Mouse (Mus musculus) intestine, postnatal 0 days (tissue): Measurements from ENCODE around the gene Slc25a34. TPM values are rescaled to one million over a fixed set of nuclear protein-coding genes. Genes with fewer than 3 reads are reported as not detected.
A peak's percentile ranks its signal among the peaks of the same experiment; 100 is the strongest.

Source experiments
- ATAC-seq: fragments of 200-750 bp; cut with Nextera tagmentation; 2 replicates; pipeline ENCODE4 v1.8.0; 2017; ENCODE audit warnings: mild to moderate bottlenecking, moderate TSS enrichment, moderate library complexity
- H3K27ac ChIP-seq: fragments of 300-500 bp; sonication (generic); 2 replicates; pipeline ENCODE4 v1.5.1; 2014; ENCODE audit warnings: mild to moderate bottlenecking, low read depth, low read length, moderate library complexity
- H3K27me3 ChIP-seq: fragments of 300-500 bp; sonication (generic); replicated peaks from 2 replicates; pipeline ENCODE4 v1.6.1; 2014; ENCODE audit warnings: low read length, mixed read lengths; ENCODE audit not compliant: control insufficient read depth, insufficient read depth
- H3K36me3 ChIP-seq: fragments of 300-500 bp; sonication (generic); 2 replicates; pipeline ENCODE4 v1.6.1; 2014; ENCODE audit warnings: mild to moderate bottlenecking, moderate library complexity; ENCODE audit not compliant: control insufficient read depth, insufficient read depth
- H3K4me1 ChIP-seq: fragments of 300-500 bp; sonication (generic); replicated peaks from 2 replicates; pipeline ENCODE4 v1.6.1; 2014; ENCODE audit warnings: antibody characterized with exemption, low read length, mixed read lengths; ENCODE audit not compliant: control insufficient read depth, insufficient read depth
- H3K4me2 ChIP-seq: fragments of 300-500 bp; sonication (generic); replicated peaks from 2 replicates; pipeline ENCODE4 v1.6.1; 2014; ENCODE audit warnings: low read depth, mild to moderate bottlenecking, moderate library complexity
- H3K4me3 ChIP-seq: fragments of 300-500 bp; sonication (generic); 2 replicates; pipeline ENCODE4 v1.5.1; 2014; ENCODE audit warnings: low read depth, low read length
- H3K9ac ChIP-seq: fragments of 300-500 bp; sonication (generic); 2 replicates; pipeline ENCODE4 v1.6.1; 2014; ENCODE audit warnings: mild to moderate bottlenecking, low read depth, low read length
- H3K9me3 ChIP-seq: fragments of 300-500 bp; sonication (generic); 2 replicates; pipeline ENCODE4 v1.6.1; 2016; ENCODE audit warnings: mixed run types; ENCODE audit not compliant: control insufficient read depth
- CTCF ChIP-seq: sonication (generic); IDR thresholded peaks from 2 replicates; pipeline ENCODE4 v1.5.1; 2016; ENCODE audit warnings: low read depth, mild to moderate bottlenecking, control low read depth, antibody characterized with exemption, moderate library complexity
- WGBS: fragments of 180-500 bp; shearing (Covaris S2); extraction: QIAGEN DNeasy Blood & Tissue Kit; methylation state at CpG from one replicate; pipeline ENCODE4 v1.1.7; 2014; 5-methylcytosine and 5-hydroxymethylcytosine counted together
- polyA plus RNA-seq: library from polyadenylated mRNA; unstranded; fragments of >200 nt; fragmentation: Nextera tagmentation; extraction: Ambion mirVana; gene quantifications from 2 replicates; pipeline ENCODE4 v1.2.1, GENCODE M21; 2015

The Slc25a34 gene
- polyA plus RNA-seq, 1 experiment from 2014 or later, result 23.8 TPM

- ATAC-seq, result no peak
- no peaks in the 10 kb centered on the region for H3K27me3 ChIP-seq
Observed at GRCm38 (mm10) chr4:141603921-141604320, 19.7 kb downstream of the Slc25a34 start.

GRCm38 (mm10) chr4:141602523-141603223 is 20.9 kb downstream of the Slc25a34 start:
- Histone ChIP-seq H3K4me2 (no peak overlapping the region), H3K27ac (no peak overlapping the region; the same call in 1 of the 2 replicates), H3K36me3 (no peaks in the 10 kb centered on the region), H3K27me3 (no peaks in the 10 kb centered on the region), H3K9ac (no peak overlapping the region), H3K4me3 (no peak overlapping the region), H3K9me3 (no peaks in the 10 kb centered on the region), H3K4me1 (0 out of 2 replicates have a peak, but pooled peaks cover 10% of the 10 kb centered on the region)
- no peak for ATAC-seq
- 72% methylated on average over 11 of the region's 11 CpGs for WGBS
- peak; percentile 34 for TF ChIP-seq CTCF

More at GRCm38 (mm10) chr4:141603921-141604320, 19.7 kb downstream of the Slc25a34 start:
- H3K4me3 ChIP-seq, result no peak overlapping the region
- H3K27ac ChIP-seq, result peak overlapping the region; percentile 28; the same call in 1 of the 2 replicates
- H3K4me2 ChIP-seq, result no peak overlapping the region
- H3K36me3 ChIP-seq, result no peaks in the 10 kb centered on the region
- no peak for TF ChIP-seq CTCF
- no peak overlapping the region for H3K9ac ChIP-seq
- H3K9me3 ChIP-seq, result no peaks in the 10 kb centered on the region
- H3K4me1 ChIP-seq, result 0 out of 2 replicates have a peak, but pooled peaks cover 10% of the 10 kb centered on the region
- WGBS, result 68% methylated on average over 4 of the region's 4 CpGs

- Histone ChIP-seq H3K36me3 (no peaks in the 10 kb centered on the region), H3K4me2 (peak overlapping the region; percentile 97), H3K4me1 (0 out of 2 replicates have a peak, but pooled peaks cover 10% of the 10 kb centered on the region), H3K4me3 (peak overlapping the region; percentile 74), H3K27me3 (no peaks in the 10 kb centered on the region), H3K9me3 (no peaks in the 10 kb centered on the region), H3K27ac (peak overlapping the region; percentile 86), H3K9ac (peak overlapping the region; percentile 59)
- peak; percentile 59 for TF ChIP-seq CTCF
- 48% methylated on average over 12 of the region's 12 CpGs for WGBS
- peak; percentile 68 for ATAC-seq
Observed at GRCm38 (mm10) chr4:141601148-141601862, 22.3 kb downstream of the Slc25a34 start.

GRCm38 (mm10) chr4:141600364-141600763 is 23.3 kb downstream of the Slc25a34 start:
- ATAC-seq, result no peak
- no peak for TF ChIP-seq CTCF
- 0 out of 2 replicates have a peak, but pooled peaks cover 10% of the 10 kb centered on the region for H3K4me1 ChIP-seq
- H3K9ac ChIP-seq, result peak overlapping the region; percentile 69
- H3K27ac ChIP-seq, result peak overlapping the region; percentile 86
- 0 out of 2 replicates have a peak, but pooled peaks cover 3% of the 10 kb centered on the region for H3K36me3 ChIP-seq
- no peaks in the 10 kb centered on the region for H3K9me3 ChIP-seq
- H3K4me3 ChIP-seq, result peak overlapping the region; percentile 74
- H3K27me3 ChIP-seq, result no peaks in the 10 kb centered on the region
- 31% methylated on average over 6 of the region's 6 CpGs for WGBS
- peak overlapping the region; percentile 97 for H3K4me2 ChIP-seq

- H3K9me3 ChIP-seq, result no peaks in the 10 kb centered on the region
- H3K4me3 ChIP-seq, result peak overlapping the region; percentile 74
- 0 out of 2 replicates have a peak, but pooled peaks cover 9% of the 10 kb centered on the region for H3K4me1 ChIP-seq
- peak overlapping the region; percentile 69 for H3K9ac ChIP-seq
- H3K27ac ChIP-seq, result peak overlapping the region; percentile 86
- no peak for ATAC-seq
- H3K36me3 ChIP-seq, result peaks cover 12% of the 10 kb centered on the region
- no peaks in the 10 kb centered on the region for H3K27me3 ChIP-seq
- WGBS, result under 1% methylated on average over 41 of the region's 57 CpGs
- 0 out of 2 replicates have a peak, but pooled peaks have one; percentile 4 for TF ChIP-seq CTCF
- H3K4me2 ChIP-seq, result peak overlapping the region; percentile 97
Observed at GRCm38 (mm10) chr4:141599251-141600141, 24.1 kb downstream of the Slc25a34 start.
